Mouse (Mus musculus) frontal cortex, postnatal 10 days (tissue): ENCODE measurements at regions not wholly inside any gene's neighbourhood (a gene's known extent, or its start where the extent isn't known, plus 50 kb on each side); places are given as distances from the start of the nearest gene placed in this dataset.

Experiments
- DNase-seq, 2 experiments: peaks; one replicate each; pipeline ENCODE4 v3.0.0; 2022; ENCODE audit warnings: low spot score in 2 of 2, mixed read lengths in 1 of 2

GRCm38 (mm10) chr13:115427091-115428033 is 325.6 kb upstream of the Itga1 start:
- DNase-seq = no peak

DNA sequence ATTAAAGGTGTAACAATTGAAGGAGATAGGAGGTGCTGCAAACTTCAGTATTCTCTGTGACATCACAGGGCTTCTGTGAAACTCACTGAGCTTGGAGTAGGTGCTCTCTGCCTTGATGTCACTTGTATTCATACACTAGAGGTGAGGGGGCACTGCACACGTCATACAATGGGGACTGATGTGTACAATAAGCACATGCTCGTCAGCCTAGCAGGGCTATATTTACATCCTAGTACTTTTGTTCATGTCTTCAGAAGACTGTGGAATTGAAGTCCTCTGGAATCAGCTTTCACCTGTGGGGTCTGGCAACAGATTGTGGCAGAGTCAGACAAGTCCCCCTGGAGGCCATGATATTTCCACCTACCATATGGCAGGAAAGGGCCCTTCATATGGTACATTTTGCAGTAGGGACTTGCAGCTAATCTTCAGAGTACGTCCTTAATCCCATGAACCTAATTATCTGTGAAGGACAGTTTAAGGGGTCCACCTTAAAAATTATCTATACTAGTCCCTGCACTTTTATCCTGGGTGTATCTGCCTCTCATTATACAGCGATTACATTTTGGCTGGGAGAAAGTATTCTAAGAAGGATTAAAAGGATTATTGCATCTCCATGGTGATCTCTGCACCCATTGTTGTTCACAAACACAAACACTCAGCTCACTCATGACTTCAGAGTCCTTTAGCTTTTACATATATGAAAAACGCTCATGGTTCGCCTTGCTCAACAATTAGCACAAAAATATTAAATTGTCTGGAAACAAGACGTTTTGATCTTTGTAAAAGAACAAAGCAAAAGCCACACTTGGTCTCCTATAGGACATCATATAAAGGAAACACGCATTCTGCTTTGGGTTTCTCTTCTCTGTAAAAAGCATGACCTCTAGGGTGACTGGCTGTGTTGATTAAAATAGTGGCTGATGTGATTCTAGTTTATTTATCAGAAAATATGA is 324.1 kb upstream of the Itga1 start:
- no peak for DNase-seq

DNA sequence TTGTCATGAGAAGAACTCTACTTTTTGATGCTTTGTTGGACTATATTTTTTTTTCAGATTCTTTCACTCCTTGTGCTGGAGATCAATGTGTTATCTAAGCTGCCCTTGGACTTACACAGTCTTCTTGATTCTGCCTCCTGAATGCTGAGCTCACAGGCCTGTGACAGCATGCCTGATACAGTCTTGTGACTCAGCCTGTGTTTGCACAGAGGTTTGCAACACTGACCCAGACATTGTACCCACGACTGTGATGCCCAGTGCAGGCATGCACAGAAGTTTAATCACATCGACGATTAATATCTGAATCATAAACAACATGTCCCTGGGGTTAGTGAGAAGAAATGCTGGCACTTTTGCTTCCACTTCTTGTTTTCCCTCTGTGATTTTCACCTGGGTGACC is 322.0 kb upstream of the Itga1 start:
- no peak for DNase-seq

- DNase-seq = no peak
These were observed 319.7 kb upstream of the Itga1 start for GRCm38 (mm10) chr13:115421483-115421882.

- DNase-seq = no peak
These were observed 316.1 kb upstream of the Itga1 start for GRCm38 (mm10) chr13:115417829-115418228.

DNA sequence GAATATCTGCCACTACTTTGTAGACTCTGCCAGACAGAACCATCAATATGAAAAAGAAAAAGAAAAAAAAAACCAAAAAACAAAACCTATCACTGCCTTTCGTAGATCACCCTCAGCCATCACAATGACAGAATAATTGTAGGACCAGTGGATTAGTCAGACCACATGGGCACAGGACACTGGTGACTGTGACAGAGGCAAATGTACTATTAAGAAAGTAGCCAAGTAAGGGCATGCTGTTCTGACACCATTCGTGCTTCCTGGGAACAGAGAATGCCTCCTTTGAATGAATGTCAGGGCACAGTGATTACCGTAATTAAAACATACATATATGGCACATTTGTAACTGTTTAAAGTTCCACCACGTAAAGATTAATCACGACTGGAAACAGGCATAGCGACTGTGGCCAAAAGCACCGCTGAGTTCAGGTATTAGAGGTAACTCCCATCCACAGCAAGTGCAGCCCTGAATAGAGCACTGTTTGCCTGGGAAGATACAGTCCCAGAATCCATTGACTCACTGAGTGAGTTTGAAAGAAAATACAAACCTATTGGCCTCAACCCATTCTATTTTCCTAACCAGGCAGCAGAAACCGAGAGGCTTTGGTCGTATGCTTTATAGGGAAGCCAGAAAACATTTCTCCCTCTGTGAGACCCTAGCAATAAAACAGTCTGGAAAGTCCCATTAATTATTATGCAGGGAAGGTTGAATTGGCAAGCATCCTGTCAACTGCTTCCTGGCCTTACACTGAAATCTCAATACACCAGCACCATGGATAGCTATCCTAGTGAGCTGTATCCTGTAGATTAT is 312.2 kb upstream of the Itga1 start:
- DNase-seq = no peak

DNA sequence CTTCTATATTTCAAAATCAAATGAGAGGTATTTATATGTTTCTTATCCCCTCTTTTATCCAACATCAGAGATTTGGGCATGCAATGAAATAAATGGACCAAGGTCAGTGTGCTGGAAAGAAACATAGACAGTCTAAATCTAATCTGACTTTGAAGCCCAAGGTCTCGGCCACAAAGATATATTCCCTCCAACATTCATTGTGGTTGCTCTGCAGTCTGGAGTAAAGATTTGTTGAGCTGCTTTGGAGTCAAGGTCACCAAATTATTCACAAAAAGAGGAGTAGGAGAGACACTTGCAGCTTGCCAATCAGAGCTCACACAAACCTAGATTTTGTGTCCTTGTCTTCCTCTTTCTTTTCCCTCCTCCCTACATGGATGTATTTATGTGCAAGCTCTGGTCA is 304.2 kb upstream of the Itga1 start:
- no peak for DNase-seq

DNA sequence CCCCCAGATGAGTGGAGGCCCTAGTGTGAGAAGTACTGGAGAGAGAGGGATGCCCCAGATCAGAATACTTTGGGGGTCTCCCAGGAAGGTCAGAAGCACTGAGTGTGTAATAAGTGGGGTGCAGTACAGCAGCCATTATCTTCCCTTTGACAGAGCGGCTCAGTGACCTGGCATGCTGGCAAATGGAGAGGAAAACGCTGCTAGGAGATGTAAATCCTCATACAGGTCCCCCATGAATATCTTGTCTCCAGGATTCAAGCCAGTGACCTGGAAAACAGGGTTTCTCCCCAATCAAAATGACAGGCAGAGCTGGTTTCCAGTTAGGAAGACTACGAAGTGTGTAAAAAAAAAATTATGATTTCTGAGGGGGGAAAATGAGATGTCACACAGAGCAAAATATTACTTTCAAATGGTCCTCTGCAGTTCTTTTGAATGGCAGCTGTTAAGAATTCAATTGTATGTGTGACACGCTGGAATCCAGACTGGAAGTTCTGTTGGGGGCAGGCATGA is 299.0 kb upstream of the Itga1 start:
- DNase-seq = no peak

- DNase-seq = no peak
These were observed 277.9 kb upstream of the Itga1 start for GRCm38 (mm10) chr13:115379682-115380081.

GRCm38 (mm10) chr13:115376180-115376880 is 274.6 kb upstream of the Itga1 start:
- no peak for DNase-seq

DNA sequence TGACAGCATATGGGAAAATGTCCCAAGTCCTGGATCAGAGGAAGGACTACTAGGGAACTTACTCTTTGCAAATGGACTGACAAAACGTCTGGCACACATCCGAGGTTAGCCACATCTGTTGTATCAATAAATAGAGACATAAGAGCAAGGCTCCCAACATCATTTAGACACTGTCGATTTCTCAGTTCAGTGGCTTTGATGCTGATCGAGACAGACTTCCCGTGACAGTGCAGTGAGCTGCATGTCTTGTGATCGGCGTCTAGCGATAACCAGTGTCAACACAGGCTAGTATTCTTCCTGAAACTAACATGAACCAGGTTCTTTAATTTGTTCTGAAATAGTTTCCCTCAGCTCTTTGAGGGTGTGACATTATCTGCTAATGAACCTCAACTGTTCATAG is 259.7 kb upstream of the Itga1 start:
- DNase-seq = no peak

- no peak for DNase-seq
These were observed 245.2 kb upstream of the Itga1 start for GRCm38 (mm10) chr13:115347022-115347398.

DNA sequence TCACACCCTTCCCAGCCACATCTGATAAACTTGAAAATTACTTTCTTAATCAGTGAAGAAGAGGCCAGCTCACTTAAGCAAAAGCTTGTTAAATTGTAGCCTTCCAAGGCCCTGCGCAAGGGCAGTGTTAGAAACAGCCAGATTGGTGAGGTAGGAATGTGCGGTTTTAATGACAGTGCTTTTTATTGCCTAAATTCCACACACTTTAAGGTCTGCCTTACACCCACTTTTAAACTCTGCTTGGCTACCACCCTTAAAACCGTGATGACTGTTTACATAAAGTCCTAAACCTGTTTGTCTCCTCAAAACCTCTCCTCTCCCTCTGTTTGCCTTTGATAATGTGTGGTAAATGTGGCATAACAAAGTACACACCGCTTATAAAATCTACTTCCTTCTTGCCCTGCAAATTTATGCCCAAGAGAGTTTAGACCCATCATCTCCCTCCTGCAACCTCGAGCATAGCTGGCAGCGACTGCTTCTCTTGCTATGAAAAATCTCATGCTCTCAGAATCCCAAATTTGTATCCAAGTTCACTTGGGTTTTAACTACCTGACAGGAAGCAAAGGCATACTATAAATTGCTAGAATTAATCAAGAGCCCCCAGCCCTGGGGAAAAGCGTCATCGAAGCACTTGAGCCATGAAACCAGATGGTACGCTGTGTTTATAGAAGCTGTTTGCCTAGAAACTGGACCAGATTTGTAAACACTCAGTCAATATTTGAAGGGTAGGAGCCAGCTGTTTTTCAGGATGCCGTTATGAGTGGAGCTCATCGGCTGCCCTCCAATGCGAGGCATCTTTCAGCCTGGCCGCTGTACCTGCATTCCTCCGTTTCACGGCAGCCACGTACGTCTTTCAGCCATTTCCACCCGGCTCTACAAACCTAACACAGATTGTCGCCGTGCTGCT is 244.6 kb upstream of the Itga1 start:
- no peak for DNase-seq

DNA sequence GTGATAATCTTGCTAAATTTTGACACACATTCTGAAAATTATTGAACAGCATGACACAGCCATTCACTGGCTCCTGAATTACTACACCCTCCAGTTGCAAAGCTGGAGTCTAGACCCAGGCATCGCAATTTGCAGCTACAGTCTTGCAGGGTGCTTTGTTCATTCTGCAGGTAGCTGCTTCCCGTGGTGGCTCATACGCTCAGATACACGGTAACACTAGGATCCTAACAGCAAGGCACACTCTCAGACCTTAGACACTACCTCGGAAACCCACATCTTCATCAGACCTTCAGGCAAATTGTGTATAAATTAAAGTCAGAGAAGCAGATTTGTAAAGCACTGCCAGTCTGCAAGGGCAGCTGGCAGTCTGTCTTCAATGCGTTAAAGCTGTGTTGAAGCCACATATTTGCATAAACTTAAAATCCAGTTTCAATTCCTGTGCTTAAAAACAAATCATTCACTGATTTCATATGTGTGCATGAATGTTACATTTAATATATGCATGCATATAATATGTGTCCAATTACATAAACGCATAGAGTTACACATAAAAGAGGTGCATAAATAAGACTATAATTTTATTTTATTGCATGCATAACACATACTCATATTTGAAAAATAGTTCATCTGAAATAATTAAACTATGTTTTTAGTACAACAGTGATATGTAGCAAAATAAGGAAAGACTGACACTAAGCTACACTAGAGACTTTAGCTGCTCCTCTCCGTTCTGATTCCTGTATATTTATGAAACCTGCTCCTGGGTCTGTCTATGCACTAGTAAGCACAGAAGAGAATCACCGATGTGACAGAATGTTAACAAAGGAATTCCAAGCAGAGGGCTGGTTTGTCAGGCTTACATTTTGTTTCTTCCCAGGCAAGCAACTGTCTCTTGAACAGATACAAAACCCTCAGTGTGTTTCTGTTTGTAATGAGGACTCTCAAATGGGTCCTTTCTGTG is 227.5 kb upstream of the Itga1 start:
- no peak for DNase-seq

DNA sequence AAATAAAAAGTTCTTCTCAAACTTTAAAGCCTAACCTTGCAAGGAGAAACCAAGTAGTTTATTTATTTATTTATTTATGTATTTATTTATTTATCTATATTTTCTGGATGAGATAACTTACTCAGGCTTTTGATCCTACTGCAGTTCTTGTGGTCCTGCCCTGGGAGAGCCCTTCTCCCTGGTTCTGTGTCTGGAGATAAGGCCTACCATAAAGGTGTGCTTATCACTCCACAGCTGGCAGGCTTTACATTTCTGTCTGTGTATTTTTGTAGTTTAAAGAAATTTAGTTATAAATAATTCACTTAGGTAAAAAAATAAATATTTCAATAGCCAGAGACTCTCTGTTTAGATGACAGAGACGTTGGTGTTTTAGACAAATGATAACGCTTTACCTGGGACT is 224.5 kb upstream of the Itga1 start:
- no peak for DNase-seq

- DNase-seq = no peak
These were observed 214.9 kb upstream of the Itga1 start for GRCm38 (mm10) chr13:115316681-115317080.

- no peak for DNase-seq
These were observed 206.8 kb upstream of the Itga1 start for GRCm38 (mm10) chr13:115308586-115308985.

DNA sequence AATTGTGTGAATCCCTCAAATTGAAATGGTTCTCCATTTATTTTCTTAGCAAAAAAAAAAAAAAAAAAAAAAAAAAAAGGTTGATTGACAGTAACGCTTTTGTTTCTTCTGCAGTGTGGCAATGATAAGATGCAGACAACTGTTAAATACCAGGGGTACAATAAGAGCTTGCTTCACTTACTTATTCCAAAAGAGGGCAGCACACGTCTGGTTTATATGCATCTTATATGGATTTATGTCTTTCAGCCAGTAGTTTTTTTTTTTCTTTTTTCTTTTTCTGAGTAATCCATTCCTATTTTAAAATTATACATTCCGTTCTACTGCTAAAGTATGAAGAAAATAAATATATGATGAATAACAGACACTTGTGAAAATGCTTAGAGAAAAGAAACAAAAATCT is 185.6 kb upstream of the Itga1 start:
- no peak for DNase-seq

GRCm38 (mm10) chr13:115266164-115266563 is 164.4 kb upstream of the Itga1 start:
- DNase-seq = no peak
